Comparison of ENCODE assay signal across 11 mouse cellular contexts in the genomic region with DNA sequence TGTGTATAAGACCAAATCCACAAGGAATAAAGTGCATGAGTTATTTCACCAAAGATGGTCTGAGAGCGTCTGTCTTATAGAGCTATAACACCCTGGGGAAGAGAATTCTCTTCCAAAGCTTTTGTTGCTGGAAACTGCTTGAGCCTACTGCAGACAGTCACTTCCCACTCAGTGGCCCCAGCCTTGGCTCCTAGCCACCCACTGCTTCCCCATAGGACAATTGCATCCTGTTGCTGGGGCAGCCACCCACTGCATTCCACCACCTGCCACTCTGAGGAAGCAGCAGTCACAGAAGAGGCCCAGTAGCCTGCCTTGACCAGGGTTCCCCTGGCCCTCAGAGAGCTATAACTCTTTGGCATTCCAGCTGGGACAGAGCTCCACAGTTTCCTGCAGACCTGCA.
A peak's percentile ranks its signal among the peaks of the same experiment; 100 is the strongest.
DNase-seq lines count a peak whose midpoint lies in the region.
"Had no signal": no experiment of that assay in that cellular context is flagged by ENCODE, and none has a peak within 500 bp of the region (broad histone marks: within the 10 kb centered on the region; RNA-seq: fewer than 3 reads in every experiment).

No protein-coding gene starts in this region.

- DNase-seq in layer of hippocampus, adult 11-12 months (ENCODE audit: low spot score), result peak; percentile 67
- no peak for DNase-seq in layer of hippocampus, adult 9-10 months (ENCODE audit: low spot score)
- peak; percentile 26 to 78 for DNase-seq in frontal cortex, adult 2 months (ENCODE audit: extremely low spot score in 1 of 2, low spot score in 1 of 2)
- peak; percentile 34 to 70 for DNase-seq in layer of hippocampus, adult 8-10 months (ENCODE audit: low spot score in 2 of 2)
- DNase-seq in right cerebral cortex, adult 2 months (ENCODE audit: low spot score in 2 of 2), result peak; percentile 70 to 76
- no peak for DNase-seq in cerebellum, adult 8-10 months
- no peak for DNase-seq in adrenal gland, postnatal 10 days
- DNase-seq: adrenal gland, postnatal 36 days; cerebellum, adult 18-20 months; heart, adult 11 months; midbrain, embryonic 14.5 days had no signal

Comparison
In these comparisons a context has a peak if more than half of its experiments do, and no peak if none do; other contexts are left out.
1. DNase-seq: peak in layer of hippocampus, adult 11-12 months (single experiment), frontal cortex, adult 2 months (2 of 2), layer of hippocampus, adult 8-10 months (2 of 2) and right cerebral cortex, adult 2 months (2 of 2); none in layer of hippocampus, adult 9-10 months (single experiment), cerebellum, adult 8-10 months (single experiment) and adrenal gland, postnatal 10 days (single experiment).